Mouse (Mus musculus): ENCODE results near the gene Tmed9. TPM values are rescaled to one million over a fixed set of nuclear protein-coding genes. Genes with fewer than 3 reads are reported as not detected.

Tmed9 gene
- total and polyA plus RNA-seq, 3 experiments = 88.2 to 196 (median 194) TPM

DNA sequence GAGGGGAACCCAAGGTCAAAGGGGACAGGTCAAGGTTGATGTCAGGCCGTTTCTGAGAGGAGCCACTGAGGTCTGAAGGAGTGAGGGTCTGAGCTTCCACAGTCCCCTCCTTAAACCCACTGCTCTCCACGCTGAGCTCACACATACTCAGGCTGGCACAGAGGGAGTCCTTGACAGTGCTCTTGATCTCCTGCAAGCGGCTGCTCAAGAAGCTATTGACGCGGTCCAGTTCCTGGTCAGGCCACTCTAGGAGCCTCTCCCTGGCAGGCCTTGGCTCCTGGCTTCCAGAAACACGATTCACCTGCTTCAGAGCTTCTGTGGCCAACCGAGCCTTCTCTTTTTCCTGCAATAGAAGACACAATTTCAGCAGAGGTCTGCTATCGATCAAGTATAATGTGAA is 30.1 kb upstream of the Tmed9 start:
- Histone ChIP-seq H3K4me3 (replicated peaks in 1 of 3; ENCODE audit: low read depth in 2 of 3, low read length in 2 of 3, poor library complexity in 1 of 3) (no peak overlapping the region), H3K36me3 (replicated peaks in 1 of 2; ENCODE audit: control insufficient read depth in 1 of 2, insufficient read depth in 1 of 2, low read length in 1 of 2) (peaks cover 82 to 99% of the 10 kb centered on the region in 2 experiments), H3K4me2 (ENCODE audit: insufficient read depth, low read depth, poor library complexity, severe bottlenecking) (no peak overlapping the region), H3K27me3 (replicated peaks) (no peaks in the 10 kb centered on the region), H3K9me3 (replicated peaks; ENCODE audit: low read length) (no peaks in the 10 kb centered on the region), H3K79me2 (replicated peaks; ENCODE audit: control insufficient read depth, extremely low read depth, insufficient read depth, poor library complexity, severe bottlenecking) (no peaks in the 10 kb centered on the region), H3K9ac (ENCODE audit: insufficient read depth, low read depth) (no peak overlapping the region), H3K4me1 (ENCODE audit: control insufficient read depth in 1 of 2, insufficient read depth in 2 of 2) (no peaks in the 10 kb centered on the region; a peak in 1 of 4 replicates), H3K27ac (ENCODE audit: insufficient read depth, low read depth) (no peak overlapping the region)
- DNase-seq (ENCODE audit: extremely low read depth) = no peak
- TF ChIP-seq ZNF384 (IDR thresholded peaks at IDR 0.05; ENCODE audit: low read depth, low read length) = no peak
- no peak for TF ChIP-seq GABPA (IDR thresholded peaks at IDR 0.05; ENCODE audit: insufficient replicate concordance, low read depth, low read length)
- no peak for TF ChIP-seq NELFE (IDR thresholded peaks at IDR 0.05; ENCODE audit: low read depth, low read length)
- TF ChIP-seq MYC (IDR thresholded peaks at IDR 0.05; ENCODE audit: low read depth, low read length) = no peak
- TF ChIP-seq CHD1 (IDR thresholded peaks at IDR 0.05; ENCODE audit: low read depth, low read length) = no peak
- no peak for TF ChIP-seq CTCF (conservative IDR thresholded peaks at IDR 0.05 in 1 of 2, IDR thresholded peaks at IDR 0.05 in 1 of 2; ENCODE audit: low read depth in 2 of 2, low read length in 2 of 2)
- no peak for TF ChIP-seq ELF1 (IDR thresholded peaks at IDR 0.05; ENCODE audit: low read depth, low read length)
- no peak for TF ChIP-seq POLR2A (IDR thresholded peaks at IDR 0.05; ENCODE audit: low read depth, low read length)
- TF ChIP-seq MXI1 (IDR thresholded peaks at IDR 0.05; ENCODE audit: low read depth, low read length) = no peak
- TF ChIP-seq ZMIZ1 (IDR thresholded peaks at IDR 0.05; ENCODE audit: low read depth, low read length) = no peak
- in situ Hi-C loops (cut with MboI; ENCODE audit: low pct_ligation_motif_present, low pct_unique_long_range_greater_than_20kb, low sequenced_read_pairs) (no loop called here), dilution Hi-C loops (cut with MboI; ENCODE audit: extremely low pct_ligation_motif_present, extremely low pct_unique_long_range_greater_than_20kb, low sequenced_read_pairs) (no loop called here)

DNA sequence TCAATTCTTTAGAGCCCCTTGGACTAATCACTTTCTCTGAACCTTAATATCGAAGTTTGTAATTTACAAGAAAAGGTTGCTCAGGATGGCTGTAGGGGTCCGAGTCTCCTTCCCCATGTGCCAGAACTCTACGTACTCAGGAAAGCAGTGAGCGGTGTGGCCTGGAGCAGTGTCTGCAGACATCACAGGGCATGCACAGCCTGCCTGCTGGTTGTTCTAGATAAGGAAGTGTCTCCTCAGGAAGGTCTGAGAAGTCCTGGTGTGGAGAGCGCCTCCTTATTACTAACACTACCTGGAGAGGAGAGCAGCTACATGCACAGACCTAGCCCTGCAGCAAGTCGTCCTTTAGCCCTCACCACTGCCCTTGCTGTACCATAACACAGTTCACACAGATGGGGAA is 28.7 kb upstream of the Tmed9 start:
- no peak for TF ChIP-seq MAFK (IDR thresholded peaks at IDR 0.05; ENCODE audit: insufficient replicate concordance, low read length)
- TF ChIP-seq POLR2AphosphoS2 (IDR thresholded peaks at IDR 0.05; ENCODE audit: low read depth, low read length) = no peak
- no peak for TF ChIP-seq ZC3H11A (IDR thresholded peaks at IDR 0.05; ENCODE audit: low read depth, low read length)
- no peak for TF ChIP-seq IRF4 (IDR thresholded peaks at IDR 0.05; ENCODE audit: low read depth, low read length)
- TF ChIP-seq UBTF (IDR thresholded peaks at IDR 0.05; ENCODE audit: low read depth, low read length) = no peak
- no peak for TF ChIP-seq RCOR1 (conservative IDR thresholded peaks at IDR 0.05; ENCODE audit: low read depth, low read length)
- TF ChIP-seq CTCF (conservative IDR thresholded peaks at IDR 0.05 in 1 of 2, IDR thresholded peaks at IDR 0.05 in 1 of 2; ENCODE audit: low read depth in 2 of 2, low read length in 2 of 2) = no peak
- TF ChIP-seq NRF1 (IDR thresholded peaks at IDR 0.05; ENCODE audit: low read depth, low read length) = no peak
- TF ChIP-seq USF2 (conservative IDR thresholded peaks at IDR 0.05; ENCODE audit: low read depth, low read length) = no peak
- TF ChIP-seq SIN3A (IDR thresholded peaks at IDR 0.05; ENCODE audit: low read length) = no peak
- no peak for TF ChIP-seq ETS1 (conservative IDR thresholded peaks at IDR 0.05; ENCODE audit: low read depth, low read length)
- no peak for TF ChIP-seq RAD21 (IDR thresholded peaks at IDR 0.05; ENCODE audit: low read depth, low read length)
- no peak for TF ChIP-seq TCF12 (IDR thresholded peaks at IDR 0.05; ENCODE audit: low read depth, low read length)
- Histone ChIP-seq H3K9ac (ENCODE audit: insufficient read depth, low read depth) (no peak overlapping the region), H3K4me1 (ENCODE audit: control insufficient read depth in 1 of 2, insufficient read depth in 2 of 2) (no peaks in the 10 kb centered on the region), H3K4me3 (replicated peaks in 1 of 3; ENCODE audit: low read depth in 2 of 3, low read length in 2 of 3, poor library complexity in 1 of 3) (no peak overlapping the region), H3K27me3 (replicated peaks) (no peaks in the 10 kb centered on the region), H3K36me3 (replicated peaks in 1 of 2; ENCODE audit: control insufficient read depth in 1 of 2, insufficient read depth in 1 of 2, low read length in 1 of 2) (peaks cover 85 to 100% of the 10 kb centered on the region in 2 experiments), H3K9me3 (replicated peaks; ENCODE audit: low read length) (no peaks in the 10 kb centered on the region), H3K79me2 (replicated peaks; ENCODE audit: control insufficient read depth, extremely low read depth, insufficient read depth, poor library complexity, severe bottlenecking) (no peaks in the 10 kb centered on the region), H3K4me2 (ENCODE audit: insufficient read depth, low read depth, poor library complexity, severe bottlenecking) (no peak overlapping the region), H3K27ac (ENCODE audit: insufficient read depth, low read depth) (no peak overlapping the region)
- dilution Hi-C loops (cut with MboI; ENCODE audit: extremely low pct_ligation_motif_present, extremely low pct_unique_long_range_greater_than_20kb, low sequenced_read_pairs) (no loop called here), in situ Hi-C loops (cut with MboI; ENCODE audit: low pct_ligation_motif_present, low pct_unique_long_range_greater_than_20kb, low sequenced_read_pairs) (no loop called here)
- DNase-seq (ENCODE audit: extremely low read depth) = no peak

Measured in CH12.LX (cell line).